Mouse (Mus musculus): Measurements from ENCODE around the gene Dyrk3.
A peak's percentile ranks its signal among the peaks of the same experiment; 100 is the strongest.
"Not testable (repeated sequence)": the region's sequence is repeated elsewhere in the genome, so short reads cannot be mapped to it uniquely, and the experiment has no call there.

The Dyrk3 gene

GRCm38 (mm10) chr1:131138191-131139016 is at the start of gene Dyrk3:
Gene Dyrk3 (minus strand): TSS chr1:131138340.
- peak; percentile 95 for DNase-seq

DNA sequence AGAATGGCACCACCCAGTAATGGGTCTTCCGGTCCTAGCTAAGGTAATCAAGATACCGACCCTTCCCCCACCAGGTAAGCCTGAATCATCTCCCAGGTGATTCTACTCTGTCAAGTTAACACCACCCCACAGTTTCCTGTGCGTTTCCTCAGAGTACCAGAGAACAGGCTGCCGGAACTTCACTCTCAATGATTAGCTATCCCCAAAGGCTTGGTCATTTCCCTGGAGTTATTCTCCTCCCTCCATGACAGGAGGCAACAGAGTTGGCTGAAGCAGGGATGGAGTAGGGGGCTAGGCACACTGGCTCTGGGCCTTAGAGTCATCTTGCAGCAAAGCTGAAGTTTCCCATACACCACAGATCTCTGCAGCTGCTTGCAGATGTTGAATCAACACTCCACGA is 49.7 kb upstream of the Dyrk3 start:
- no peak for DNase-seq

DNA sequence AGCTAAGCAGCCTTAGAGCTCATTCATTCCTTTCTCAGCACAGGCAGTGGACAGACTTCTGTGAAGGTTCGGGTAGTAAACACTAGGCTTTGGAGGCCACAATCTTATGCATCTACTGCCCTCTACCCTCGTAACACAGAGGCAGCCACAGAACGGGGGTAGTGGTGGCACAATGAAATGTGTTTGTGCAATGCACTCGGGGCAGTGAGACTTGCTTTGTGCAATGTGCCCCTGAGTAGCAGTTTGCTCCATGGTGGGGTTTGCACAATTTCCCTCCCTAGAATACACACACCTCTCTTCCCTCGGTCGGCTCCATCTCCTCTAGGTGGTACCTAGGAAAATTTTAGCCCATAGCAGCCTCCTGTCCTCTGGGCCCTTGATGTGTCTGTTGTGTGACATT is 48.9 kb upstream of the Dyrk3 start:
- DNase-seq, result no peak

GRCm38 (mm10) chr1:131185821-131186506 is 47.8 kb upstream of the Dyrk3 start:
- peak; percentile 75 for DNase-seq

DNA sequence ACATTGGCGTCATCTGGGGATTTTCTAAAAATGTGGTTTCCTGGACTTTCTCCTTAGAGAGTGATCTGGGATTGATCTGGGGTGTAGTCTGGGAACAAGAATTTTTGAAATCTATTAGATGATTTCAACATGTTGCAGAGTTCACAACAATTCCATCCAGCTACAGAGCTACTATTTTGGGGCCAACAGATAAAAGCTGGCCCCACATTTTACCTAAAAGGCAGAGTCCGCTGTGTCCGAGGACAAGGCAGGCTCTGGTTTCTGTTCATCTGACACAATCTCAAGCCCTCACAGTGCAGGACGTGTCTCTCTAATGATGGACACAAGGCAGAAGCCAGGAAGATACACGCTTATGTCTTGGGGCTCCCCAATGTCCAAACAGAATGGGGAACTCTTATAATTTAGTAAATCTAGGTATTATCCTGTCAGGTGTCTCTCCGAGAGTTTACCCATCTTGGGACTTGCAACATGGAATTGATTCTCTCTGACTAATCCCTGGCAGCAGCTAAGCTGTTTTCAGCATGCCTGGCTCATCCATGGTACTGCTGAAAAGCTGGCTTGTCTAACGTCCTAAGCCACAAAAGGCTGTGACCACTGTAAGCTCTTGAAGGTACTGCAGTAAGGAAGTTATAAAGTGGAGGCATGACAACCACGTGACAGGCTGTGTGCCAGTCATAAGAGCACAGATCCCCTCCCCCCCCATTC is 47.0 kb upstream of the Dyrk3 start:
- DNase-seq, result no peak

GRCm38 (mm10) chr1:131184253-131184955 is 46.3 kb upstream of the Dyrk3 start:
- DNase-seq, result peak; percentile 55

GRCm38 (mm10) chr1:131183201-131183600 is 45.1 kb upstream of the Dyrk3 start:
- no peak for DNase-seq

DNA sequence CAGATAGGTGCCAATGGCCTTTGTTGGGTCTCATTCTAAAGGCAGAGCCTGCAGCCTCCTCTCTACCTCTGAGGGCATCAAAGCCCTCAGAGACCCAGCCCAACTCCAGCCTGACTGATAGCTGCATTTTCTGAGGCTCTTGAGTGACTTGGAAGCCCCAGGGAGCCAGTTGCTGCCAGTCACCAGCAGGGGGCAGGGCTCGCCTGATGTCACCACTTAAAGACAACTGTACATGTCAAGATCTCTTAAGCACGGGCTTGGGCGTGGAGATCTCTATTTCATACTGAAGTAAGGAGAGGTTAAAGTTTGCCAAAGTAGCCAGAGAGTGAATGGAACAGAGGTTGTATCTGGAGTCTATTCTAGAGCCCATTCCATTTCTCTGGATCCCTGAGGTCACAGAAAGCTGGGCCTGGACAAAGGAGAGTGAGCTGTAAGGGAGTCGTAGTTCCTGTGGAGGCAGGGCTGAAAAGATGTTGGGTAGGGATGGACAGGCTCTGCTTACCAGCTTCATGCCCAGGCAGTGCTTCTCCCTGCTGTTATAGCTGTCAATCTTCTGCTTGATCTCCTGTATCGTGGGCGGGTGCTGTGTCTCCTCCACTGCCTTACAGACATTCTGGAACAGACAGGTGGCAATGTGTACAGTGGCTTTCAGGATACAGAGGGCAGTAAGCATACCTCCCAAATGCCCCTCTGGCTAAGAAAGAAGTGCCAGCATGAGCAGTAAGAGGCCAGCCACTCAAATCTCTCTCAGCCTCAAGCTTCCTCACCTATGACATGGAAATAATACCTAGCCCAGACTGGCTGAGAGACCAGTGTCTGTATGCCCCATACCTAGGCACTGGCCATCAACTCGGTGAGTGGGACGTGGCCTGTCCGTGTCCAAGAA is 43.7 kb upstream of the Dyrk3 start:
- peak; percentile 69 for DNase-seq

DNA sequence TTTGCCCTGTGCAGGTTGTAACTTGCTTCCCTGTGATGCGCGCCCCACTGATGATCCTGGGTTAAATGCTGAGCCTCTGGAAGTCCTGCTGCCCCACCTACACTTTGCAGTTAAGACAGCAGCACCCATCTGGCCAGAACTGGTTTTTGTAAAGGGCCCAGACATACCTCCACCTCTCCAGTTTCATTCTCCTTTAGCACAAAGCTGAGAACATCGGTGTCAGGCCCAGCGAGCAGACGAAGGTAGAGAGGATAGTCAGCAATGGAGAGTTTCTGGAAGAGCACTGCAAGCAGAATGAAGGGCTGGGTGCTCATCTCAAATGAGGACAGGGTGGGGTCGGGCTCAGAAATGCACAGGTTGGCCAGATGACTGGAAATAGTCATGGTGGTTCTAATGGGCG is 42.2 kb upstream of the Dyrk3 start:
- DNase-seq, result no peak

DNA sequence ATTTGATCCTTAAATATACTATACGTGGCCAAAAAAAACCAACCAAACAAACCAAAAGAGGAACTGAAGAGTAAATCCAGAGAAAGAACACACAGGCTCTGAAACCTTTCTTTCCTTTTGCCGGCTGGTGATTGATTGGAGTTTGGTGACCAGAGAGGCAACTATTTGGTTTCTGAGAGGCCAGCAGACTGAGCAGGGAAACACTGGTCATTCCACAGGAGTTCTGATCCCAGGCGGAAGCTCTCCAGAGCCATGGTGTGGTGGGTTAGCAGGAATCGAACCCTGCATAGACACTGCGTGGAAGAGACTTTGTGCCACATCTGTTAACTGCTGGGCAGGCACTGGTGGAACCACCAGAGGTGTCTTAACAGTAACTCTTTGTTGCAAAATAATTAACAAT is 39.9 kb upstream of the Dyrk3 start:
- no peak for DNase-seq

DNA sequence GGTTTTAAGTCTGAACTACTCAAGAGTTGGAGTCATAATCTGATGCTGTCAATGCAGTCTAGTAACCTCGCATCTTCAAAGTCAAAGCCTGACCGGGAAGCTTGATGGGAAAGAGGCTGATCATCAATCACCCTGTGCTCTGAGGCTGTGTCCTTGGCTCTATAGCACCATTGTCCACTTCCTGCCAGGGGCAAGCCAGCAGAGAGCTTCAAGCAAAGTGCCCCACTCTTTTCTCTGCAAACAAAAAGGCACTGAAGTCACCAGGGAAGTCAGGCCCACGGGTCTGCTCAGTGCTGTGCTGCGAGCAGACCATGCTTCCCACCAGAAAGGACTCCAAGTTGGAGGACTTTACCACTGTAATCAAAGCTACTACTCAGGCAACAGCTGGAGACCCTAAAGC is 39.1 kb upstream of the Dyrk3 start:
- DNase-seq, result no peak

GRCm38 (mm10) chr1:131175819-131176218 is 37.7 kb upstream of the Dyrk3 start:
- no peak for DNase-seq

- no peak for DNase-seq
Measured at GRCm38 (mm10) chr1:131175189-131175588, 37.0 kb upstream of the Dyrk3 start.

DNA sequence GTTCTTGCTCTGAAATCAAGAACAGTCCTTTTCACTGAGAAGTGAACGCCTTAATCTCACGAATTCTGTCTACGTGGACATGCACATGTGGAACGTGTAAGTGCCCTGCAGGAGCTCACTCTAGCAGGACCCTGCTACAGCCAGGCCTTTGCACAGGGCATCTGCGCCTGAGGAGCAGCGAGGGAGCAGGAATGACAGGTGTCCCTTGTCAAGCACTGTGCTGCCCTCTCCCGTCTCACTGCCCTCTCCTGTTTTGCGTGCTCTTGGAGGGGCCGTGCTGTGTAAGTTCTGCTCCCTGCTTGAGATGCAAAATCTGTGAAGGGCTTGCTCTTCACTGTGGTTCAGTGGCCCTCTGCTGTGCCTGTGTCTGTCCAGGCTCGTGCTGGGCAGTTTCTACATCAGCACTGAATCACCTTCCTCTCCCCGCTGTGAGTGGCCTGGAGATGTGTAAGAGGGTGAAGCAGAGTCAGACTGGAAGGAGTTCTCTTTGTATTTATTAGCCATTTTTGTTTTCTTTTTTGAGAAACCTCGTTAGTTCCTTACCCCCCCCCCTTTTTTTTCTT is 36.2 kb upstream of the Dyrk3 start:
- DNase-seq, result no peak

DNA sequence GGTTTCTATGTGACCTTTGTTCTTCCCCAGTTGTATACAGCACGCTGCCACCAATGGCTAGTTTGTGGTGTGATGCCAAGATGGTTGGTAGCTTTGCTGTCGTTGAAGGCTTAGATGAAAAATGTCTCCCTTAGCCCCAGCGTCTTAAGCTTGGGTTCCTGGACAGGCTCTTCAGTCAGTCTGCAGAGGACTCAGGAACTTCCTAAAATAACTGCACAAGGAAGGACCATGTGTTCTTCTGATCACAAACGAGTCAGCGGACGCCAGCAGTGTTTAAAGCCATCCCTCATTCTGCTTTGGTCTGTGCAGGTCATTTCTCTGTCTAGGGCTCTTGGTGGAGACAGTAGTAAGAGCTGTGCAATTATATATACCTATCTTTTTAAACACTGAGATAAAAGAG is 35.7 kb upstream of the Dyrk3 start:
- DNase-seq, result no peak

DNA sequence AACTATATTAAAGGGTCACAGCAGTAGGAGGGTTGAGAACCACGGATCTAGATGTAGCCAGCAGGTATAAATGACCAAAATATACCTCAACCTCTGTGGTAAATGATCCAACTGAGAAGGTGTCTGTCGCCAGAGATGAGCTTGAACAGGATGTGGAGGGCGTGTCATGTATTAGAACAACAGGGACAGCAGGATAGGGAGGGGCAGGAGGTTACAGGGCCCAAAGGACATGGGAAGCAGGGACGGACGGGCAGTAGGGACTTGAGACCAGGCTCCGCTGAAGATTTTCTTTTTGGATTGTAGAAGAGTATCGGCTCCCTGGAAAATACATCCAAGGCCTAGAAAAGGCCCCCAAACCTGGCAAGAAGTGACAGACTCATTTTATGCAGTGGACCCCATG is 34.9 kb upstream of the Dyrk3 start:
- DNase-seq, result no peak

- peak; percentile 61 for DNase-seq
Measured at GRCm38 (mm10) chr1:131167612-131168011, 29.5 kb upstream of the Dyrk3 start.

DNA sequence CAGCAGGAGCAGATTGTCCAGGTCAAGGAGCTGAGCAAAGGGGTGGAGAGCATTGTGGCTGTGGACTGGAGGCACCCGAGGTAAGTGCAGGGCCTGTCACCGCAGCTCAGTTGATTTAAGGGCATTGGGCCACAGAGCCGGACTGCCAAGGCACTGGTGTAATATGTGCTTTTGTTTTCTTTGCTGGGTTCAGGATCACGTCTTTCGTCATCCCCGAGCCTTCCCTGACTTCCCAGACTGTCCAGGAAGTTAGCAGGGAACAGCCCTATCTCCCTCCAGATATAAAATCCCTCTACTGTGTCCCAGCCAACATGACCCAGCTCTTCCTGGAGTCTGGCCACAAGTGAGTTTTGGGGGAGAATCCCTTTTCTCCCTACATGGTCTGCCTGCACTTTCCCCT is 26.3 kb upstream of the Dyrk3 start:
- DNase-seq, result no peak

- no peak for DNase-seq
Measured at GRCm38 (mm10) chr1:131161091-131161490, 23.0 kb upstream of the Dyrk3 start.

DNA sequence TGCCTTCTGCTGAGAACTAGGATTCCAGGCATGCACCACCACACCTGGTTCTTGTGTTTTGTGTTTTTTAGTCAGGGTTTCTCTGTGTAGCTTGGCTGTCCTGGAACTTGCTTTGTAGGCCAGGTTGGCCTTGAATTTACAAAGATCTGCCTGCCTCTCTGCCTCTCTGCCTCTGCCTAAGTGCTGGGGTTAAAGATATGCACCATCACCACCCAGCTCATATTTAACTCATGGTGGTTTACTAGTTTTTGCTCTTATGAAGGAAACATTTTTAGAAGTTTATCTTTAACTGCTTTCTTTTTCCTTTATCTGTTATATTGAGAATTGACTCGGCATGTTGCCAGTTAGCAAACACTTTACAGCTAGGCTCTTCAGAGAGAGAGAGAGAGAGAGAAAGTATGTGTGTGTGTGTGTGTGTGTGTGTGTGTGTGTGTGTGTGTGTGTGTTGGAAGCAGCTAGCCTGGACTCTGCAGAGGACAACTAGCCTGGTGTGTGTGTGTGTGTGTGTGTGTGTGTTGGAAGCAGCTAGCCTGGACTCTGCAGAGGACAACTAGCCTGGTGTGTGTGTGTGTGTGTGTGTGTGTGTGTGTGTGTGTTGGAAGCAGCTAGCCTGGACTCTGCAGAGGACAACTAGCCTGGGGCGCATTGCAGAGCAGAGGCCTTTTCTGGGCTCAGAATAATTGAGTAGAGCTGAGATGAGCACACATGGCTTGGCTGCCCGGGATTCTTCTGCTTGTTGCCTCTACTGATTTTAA is 21.6 kb upstream of the Dyrk3 start:
- DNase-seq, result not testable (repeated sequence)

DNA sequence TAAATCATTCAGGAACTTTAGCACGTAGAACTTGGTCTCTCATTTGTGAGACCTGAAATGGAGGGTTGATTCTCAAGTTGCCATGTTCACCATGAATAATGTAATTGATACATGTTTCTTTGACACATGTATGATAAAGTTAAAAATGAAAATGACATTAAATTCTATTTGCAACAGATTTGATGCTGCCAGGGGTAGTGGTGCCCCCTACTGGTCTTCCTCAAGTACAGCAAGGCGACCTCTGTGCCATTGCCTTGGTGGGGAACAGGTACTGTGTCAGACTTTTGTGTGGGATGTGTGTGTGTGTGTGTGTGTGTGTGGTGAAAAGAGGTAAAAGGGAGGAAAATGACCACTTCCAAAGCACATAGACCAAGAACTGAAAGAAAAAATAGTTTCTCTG is 17.3 kb upstream of the Dyrk3 start:
- no peak for DNase-seq
